Mouse (Mus musculus): ENCODE measurements around the gene Vmn2r34. TPM values are rescaled to one million over a fixed set of nuclear protein-coding genes. Genes with fewer than 3 reads are reported as not detected.
"Not testable (repeated sequence)": the region's sequence is repeated elsewhere in the genome, so short reads cannot be mapped to it uniquely, and the experiment has no call there.

The Vmn2r34 gene
- not detected in 2 replicates for polyA plus RNA-seq (2015; fragmentation: Nextera tagmentation; extraction: Ambion mirVana)

- H3K9me3 ChIP-seq (replicated peaks); H3K36me3 ChIP-seq; H3K27me3 ChIP-seq; H3K27ac ChIP-seq; ATAC-seq (replicated peaks; ENCODE audit: low FRiP score); H3K9ac ChIP-seq; H3K4me2 ChIP-seq; H3K4me3 ChIP-seq (replicated peaks); H3K4me1 ChIP-seq: not testable (repeated sequence)
- WGBS: 50% methylated on average over 2 of the region's 2 CpGs
These were observed at the start of gene Vmn2r34 for GRCm38 (mm10) chr7:7689413-7689812. Gene Vmn2r34 (minus strand): TSS chr7:7689513.

GRCm38 (mm10) chr7:7674032-7674431 is 15.3 kb downstream of the Vmn2r34 start:
- H3K9me3 ChIP-seq (replicated peaks); H3K27me3 ChIP-seq; H3K4me1 ChIP-seq; ATAC-seq (replicated peaks; ENCODE audit: low FRiP score); H3K9ac ChIP-seq; H3K4me3 ChIP-seq (replicated peaks); H3K27ac ChIP-seq; H3K36me3 ChIP-seq; H3K4me2 ChIP-seq: not testable (repeated sequence)
- WGBS: 84% methylated on average over 2 of the region's 2 CpGs

Other genes with a start within 250 kb of the Vmn2r34 start
- not detected in 2 replicates for gene Vmn2r32, start 209.5 kb downstream of the Vmn2r34 start, polyA plus RNA-seq (2015; fragmentation: Nextera tagmentation; extraction: Ambion mirVana)
- not detected in 2 replicates for gene Vmn2r33, start 122.7 kb downstream of the Vmn2r34 start, polyA plus RNA-seq (2015; fragmentation: Nextera tagmentation; extraction: Ambion mirVana)
- not detected in 2 replicates for gene Vmn2r35, start 130.4 kb upstream of the Vmn2r34 start, polyA plus RNA-seq (2015; fragmentation: Nextera tagmentation; extraction: Ambion mirVana)
- gene Vmn2r36, start 213.0 kb upstream of the Vmn2r34 start, polyA plus RNA-seq (2015; fragmentation: Nextera tagmentation; extraction: Ambion mirVana): not detected in 2 replicates

Data from kidney, embryonic 15.5 days (tissue).